Mouse (Mus musculus) layer of hippocampus, postnatal 25 days (tissue): ENCODE data around the gene Kcnj4. TPM values are rescaled to one million over a fixed set of nuclear protein-coding genes. Genes with fewer than 3 reads are reported as not detected.
A peak's percentile ranks its signal among the peaks of the same experiment; 100 is the strongest.
"Not testable (repeated sequence)": the region's sequence is repeated elsewhere in the genome, so short reads cannot be mapped to it uniquely, and the experiment has no call there.

ENCODE experiments used
- DNase-seq, 2 experiments: peaks; one replicate each; pipeline ENCODE4 v3.0.0; 2022; ENCODE audit warnings: mixed read lengths in 2 of 2, low spot score in 1 of 2; ENCODE audit errors: extremely low spot score in 1 of 2
- total RNA-seq, 2 experiments: library from RNA; stranded (reverse); gene quantifications; 2 replicates each; pipeline ENCODE4 v1.2.3; 2021

The Kcnj4 gene
- total RNA-seq, 2 experiments from 2014 or later, result 85.0 to 86.9 TPM

DNA sequence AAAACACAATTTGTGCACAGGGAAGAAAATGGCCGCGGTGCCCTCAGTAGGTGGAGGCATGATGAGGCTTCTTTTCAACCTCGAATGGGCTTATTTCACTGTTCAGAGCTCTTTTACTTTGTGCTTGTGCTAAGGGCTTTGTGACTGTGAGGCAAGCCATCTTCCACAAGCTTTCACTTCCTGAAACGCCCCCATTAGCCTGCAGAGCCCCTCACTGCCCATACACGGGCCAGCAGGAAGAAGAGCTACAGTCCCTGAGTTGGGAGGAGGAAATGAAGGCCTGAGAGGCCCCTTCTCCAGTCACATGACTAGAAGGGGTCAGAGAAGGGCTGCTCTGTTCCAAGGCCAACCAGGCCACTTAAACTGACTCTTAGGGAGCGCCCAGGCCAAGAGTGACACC, 48.5 kb downstream of the Kcnj4 start:
- DNase-seq, result no peak

DNA sequence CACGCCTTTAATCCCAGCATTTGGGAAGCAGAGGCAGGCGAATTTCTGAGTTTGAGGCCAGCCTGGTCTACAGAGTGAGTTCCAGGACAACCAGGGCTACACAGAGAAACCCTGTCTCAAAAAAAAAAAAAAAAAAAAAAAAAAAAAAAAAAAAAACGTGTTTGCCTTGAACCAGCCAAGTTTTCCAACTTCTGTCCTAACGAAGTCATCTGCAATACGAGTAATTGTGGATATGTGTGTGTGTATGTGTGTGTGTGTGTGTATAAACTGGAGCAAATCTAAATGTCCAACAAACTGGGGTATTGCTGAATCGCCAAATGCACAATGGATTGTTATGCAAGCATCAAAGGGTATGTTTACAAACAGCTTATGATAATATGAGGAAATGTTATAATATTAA, 48.9 kb downstream of the Kcnj4 start:
- not testable (repeated sequence) for DNase-seq

- DNase-seq, result no peak
Measured at GRCm38 (mm10) chr15:79455106-79455810, 49.8 kb downstream of the Kcnj4 start, which contains the start of gene Csnk1e. Gene Csnk1e (minus strand): TSS chr15:79455566.

- DNase-seq, result no peak
Measured at GRCm38 (mm10) chr15:79453831-79454230, 51.2 kb downstream of the Kcnj4 start.

DNA sequence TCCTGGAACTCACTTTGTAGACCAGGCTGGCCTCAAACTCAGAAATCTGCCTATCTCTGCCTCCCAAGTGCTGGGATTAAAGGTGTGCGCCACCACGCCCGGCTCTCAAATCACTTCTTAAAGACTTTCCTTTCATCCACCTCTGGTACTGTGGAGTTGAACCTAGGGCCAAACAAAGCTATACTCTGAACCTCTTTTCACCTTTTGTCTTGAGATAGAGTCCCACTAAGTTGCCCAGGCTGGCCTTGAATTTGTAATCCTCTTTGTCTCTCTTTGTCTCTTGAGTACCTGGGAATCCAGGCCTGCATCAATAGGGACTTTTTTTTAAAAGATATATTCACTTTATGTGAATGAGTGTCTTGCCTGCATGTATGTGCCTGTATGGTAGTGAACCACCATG, 57.0 kb downstream of the Kcnj4 start:
- no peak for DNase-seq

DNA sequence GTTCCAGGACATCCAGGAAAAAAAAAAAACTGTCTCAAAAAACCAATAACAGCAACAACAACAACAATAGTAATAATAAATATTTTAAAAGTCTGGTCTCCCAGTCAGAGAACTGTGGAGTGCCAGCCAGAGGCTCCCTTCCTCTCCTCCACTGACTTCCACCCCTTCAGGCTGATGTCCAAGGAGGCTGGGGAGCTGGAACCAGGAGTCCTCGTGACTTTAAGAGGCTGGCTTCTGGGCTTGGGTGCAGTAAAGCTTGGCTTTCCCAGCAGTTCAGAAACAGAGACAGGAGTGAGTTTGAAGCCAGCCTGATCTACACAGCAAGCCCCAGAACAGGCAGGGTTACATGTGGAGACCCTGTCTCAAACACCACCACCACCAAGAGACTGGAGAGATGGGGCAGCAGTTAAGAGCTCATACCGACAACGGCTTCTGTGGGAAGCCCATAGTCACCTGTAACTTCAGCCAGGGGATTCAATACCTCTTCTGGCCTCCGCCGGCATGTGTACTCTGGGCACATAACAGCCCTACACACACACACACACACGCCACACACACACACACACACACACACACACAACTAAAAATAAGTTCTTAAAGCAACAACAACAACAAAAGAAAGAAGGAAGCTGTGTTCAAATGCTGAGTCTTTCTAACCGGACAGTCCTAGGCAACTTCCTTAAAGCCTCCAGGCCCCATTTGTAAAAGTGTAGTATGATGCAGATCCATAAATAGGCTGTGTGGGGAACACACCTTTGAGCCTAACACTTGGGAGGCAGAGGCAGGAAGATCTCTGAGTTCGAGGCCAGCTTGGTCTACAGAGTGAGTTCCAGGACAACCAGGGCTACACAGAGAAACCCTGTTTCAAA, 59.0 kb downstream of the Kcnj4 start:
- DNase-seq, result no peak

DNA sequence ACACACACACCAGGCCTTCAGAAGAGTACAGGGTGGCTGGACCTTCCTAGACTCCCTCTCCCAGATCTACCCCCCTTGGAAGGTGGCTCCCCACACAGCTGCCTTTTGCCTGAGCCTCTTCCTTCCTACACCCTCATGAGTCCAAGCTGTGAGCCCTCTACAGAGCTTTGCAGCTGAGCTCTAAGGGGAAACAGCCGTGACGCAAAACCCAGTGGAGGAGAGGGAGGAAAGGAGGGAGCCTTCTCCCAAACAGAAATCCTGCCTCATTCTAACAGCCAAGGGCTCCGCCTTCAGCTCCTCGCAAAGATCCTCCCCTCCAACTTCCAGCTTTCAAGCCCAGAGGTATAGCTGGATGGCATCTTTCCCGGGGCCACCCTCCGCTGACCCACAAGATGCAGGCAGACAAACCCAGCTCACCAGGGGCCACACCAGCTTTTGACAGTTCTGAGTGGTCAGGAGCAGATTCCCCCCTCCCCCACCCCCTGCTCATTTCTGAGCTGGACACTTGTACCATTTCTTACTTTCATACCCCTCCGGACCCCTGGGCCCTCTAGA, 61.1 kb downstream of the Kcnj4 start:
- DNase-seq, result no peak

DNA sequence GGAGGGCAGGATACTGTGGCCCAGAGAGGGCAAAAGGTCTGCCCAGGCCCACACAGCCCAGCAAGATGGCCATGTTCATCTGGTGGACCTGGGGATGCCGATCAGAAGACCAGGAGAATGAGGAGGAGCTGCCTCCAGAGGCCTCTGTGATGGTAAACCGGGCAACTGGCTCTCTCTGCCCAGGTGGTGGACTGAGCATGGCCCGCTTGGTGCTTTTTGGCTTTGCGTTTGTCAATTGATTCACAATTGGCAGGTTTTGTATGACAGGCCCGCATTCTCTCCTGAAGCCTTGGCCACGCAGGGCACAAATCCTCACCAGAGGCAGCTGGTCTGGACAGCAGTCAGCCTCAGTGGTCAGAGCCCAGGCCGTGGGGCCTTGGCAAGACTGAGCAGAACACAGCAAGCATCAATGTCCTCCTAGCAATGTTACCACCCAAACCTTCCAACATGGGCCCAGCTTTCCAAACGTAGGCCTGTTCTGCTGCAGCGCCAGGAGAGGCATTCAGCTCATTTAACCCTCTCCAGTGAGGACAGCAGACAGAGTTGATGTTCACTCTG, 62.0 kb downstream of the Kcnj4 start:
- no peak for DNase-seq

- DNase-seq, result no peak
Measured at GRCm38 (mm10) chr15:79442257-79442611, 62.8 kb downstream of the Kcnj4 start.

GRCm38 (mm10) chr15:79441331-79442256, 63.4 kb downstream of the Kcnj4 start:
- peak; percentile 80 to 82 for DNase-seq

- DNase-seq, result no peak
Measured at GRCm38 (mm10) chr15:79440651-79441330, 64.2 kb downstream of the Kcnj4 start.

- DNase-seq, result peak in 1 of 2 experiments; percentile 52
Measured at GRCm38 (mm10) chr15:79440223-79440622, 64.8 kb downstream of the Kcnj4 start.

- DNase-seq, result no peak
Measured at GRCm38 (mm10) chr15:79439386-79439785, 65.7 kb downstream of the Kcnj4 start.

DNA sequence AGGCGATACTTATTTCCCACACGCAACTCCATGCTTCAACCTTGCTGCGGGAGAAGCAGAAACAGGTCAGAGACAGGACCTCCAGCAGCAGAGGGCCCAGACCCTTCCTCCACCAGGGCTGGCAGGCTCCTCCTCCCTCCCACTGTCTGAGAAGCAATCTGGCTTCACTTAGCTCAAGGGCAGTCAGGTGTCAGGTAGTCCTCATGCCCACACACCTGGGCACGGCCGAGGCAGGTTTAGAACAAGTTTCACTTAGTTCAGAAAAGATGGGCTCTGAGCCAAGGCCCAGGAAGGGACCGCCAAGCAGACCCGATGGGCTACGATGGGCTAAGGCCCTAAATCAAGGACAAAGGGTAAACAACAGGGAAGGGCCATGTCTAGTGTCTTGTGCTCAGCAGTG, 66.2 kb downstream of the Kcnj4 start:
- no peak for DNase-seq

- no peak for DNase-seq
Measured at GRCm38 (mm10) chr15:79438209-79438810, 66.7 kb downstream of the Kcnj4 start.

DNA sequence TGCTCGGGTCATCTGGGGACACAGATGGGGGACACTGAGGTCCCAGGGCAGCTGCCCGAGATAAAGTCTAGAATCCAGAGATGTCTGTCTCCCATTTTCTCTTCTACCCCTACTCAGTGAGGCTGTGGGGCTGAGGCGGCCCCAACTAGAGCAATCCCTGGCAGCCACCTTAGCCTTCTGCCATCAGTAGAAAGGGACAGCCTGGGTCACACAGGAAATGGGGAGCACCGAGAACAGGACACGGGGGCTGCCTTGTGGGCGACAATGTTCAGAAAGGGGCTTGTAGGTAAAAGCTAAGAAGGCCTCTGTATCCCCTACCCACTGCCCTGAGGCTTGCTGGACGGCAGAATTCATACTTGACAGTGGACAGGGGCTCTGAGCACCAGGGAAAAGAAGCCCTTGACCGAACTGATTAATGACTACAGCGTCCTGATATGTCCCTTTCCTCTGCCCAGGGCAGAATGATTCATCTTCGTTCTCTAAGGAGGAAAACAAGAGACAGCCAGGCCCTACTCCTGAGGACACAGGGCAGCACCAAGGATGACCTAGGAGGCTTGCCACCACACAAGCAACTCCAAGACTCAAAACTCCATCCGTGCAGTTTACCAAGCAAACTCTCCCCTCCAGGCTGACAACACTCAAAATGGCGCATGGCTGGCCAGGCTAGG, 67.4 kb downstream of the Kcnj4 start:
- DNase-seq, result no peak

GRCm38 (mm10) chr15:79436481-79436921, 68.5 kb downstream of the Kcnj4 start:
- DNase-seq, result no peak

DNA sequence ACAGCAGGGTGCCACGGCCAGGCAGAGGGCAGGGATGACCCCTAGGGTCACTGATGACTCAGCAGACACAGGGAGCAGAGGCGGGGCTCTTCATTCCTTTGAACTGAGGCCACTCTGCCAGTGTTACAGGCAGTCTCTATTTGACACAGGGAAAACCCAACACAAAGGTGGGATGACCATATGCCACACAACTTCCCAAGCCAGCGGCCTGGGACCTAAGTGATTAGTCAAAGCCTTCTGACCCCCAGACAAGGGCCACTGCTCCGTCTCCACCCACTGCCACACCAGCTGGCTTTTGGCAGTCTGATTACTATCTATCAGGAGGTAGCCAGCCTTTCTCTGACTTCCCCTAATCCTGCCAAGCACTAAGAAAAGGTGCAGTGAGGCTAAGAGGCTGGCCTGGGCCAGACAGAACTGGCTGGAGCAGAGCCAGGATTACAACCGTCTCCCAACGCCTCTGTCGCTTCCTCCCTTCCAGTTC, 69.8 kb downstream of the Kcnj4 start:
- no peak for DNase-seq
